Mouse (Mus musculus) heart, postnatal 0 days (tissue): ENCODE results near the gene Ppp2r5d. TPM values are rescaled to one million over a fixed set of nuclear protein-coding genes. Genes with fewer than 3 reads are reported as not detected.

Experiments
- ATAC-seq: fragments of 200-750 bp; cut with Nextera tagmentation; 2 replicates; pipeline ENCODE4 v1.8.0; 2017; ENCODE audit warnings: low read depth, moderate number of reproducible peaks, moderate library complexity; ENCODE audit not compliant: insufficient read depth
- DNase-seq: peaks from one replicate; pipeline ENCODE4 v3.0.0-alpha.2; 2016; ENCODE audit warnings: low spot score
- H3K27ac ChIP-seq: fragments of 300-500 bp; sonication (generic); 2 replicates; pipeline ENCODE4 v1.5.1; 2014; ENCODE audit warnings: low read depth, mild to moderate bottlenecking
- H3K27me3 ChIP-seq: fragments of 300-500 bp; sonication (generic); 2 replicates; pipeline ENCODE4 v1.6.1; 2014; ENCODE audit warnings: low read length, mixed read lengths; ENCODE audit not compliant: control insufficient read depth, insufficient read depth
- H3K36me3 ChIP-seq: fragments of 300-500 bp; sonication (generic); replicated peaks from 2 replicates; pipeline ENCODE4 v1.6.1; 2014; ENCODE audit warnings: low read length, mixed read lengths; ENCODE audit not compliant: control insufficient read depth, insufficient read depth
- H3K4me1 ChIP-seq: fragments of 300-500 bp; sonication (generic); 2 replicates; pipeline ENCODE4 v1.6.1; 2014; ENCODE audit warnings: antibody characterized with exemption; ENCODE audit not compliant: control insufficient read depth, insufficient read depth
- H3K4me2 ChIP-seq: fragments of 300-500 bp; sonication (generic); 2 replicates; pipeline ENCODE4 v1.6.1; 2014; ENCODE audit warnings: low read depth, mild to moderate bottlenecking, low read length, moderate library complexity
- H3K4me3 ChIP-seq: fragments of 300-500 bp; sonication (generic); 2 replicates; pipeline ENCODE4 v1.5.1; 2014; ENCODE audit warnings: low read depth, low read length
- H3K9ac ChIP-seq: fragments of 300-500 bp; sonication (generic); replicated peaks from 2 replicates; pipeline ENCODE4 v1.6.1; 2014; ENCODE audit warnings: low read depth, low read length, mixed read lengths
- H3K9me3 ChIP-seq: fragments of 300-500 bp; sonication (generic); replicated peaks from 2 replicates; pipeline ENCODE4 v1.6.1; 2016; ENCODE audit warnings: low read length; ENCODE audit not compliant: control insufficient read depth
- CTCF ChIP-seq: IDR thresholded peaks from 2 replicates; pipeline ENCODE4 v1.5.1; 2016; ENCODE audit warnings: antibody characterized with exemption, control low read depth, low read depth
- EP300 ChIP-seq: IDR thresholded peaks from 2 replicates; pipeline ENCODE4 v1.6.1; 2016; ENCODE audit warnings: antibody characterized with exemption, low read depth
- WGBS: fragments of 180-500 bp; shearing (Covaris S2); extraction: QIAGEN DNeasy Blood & Tissue Kit; methylation state at CpG from one replicate; pipeline ENCODE4 v1.1.7; 2014; 5-methylcytosine and 5-hydroxymethylcytosine counted together
- polyA plus RNA-seq: library from polyadenylated mRNA; unstranded; fragments of >200 nt; fragmentation: Nextera tagmentation; extraction: Ambion mirVana; gene quantifications from 2 replicates; pipeline ENCODE4 v1.2.1, GENCODE M21; 2015
- total RNA-seq: library from RNA; depleted of rRNA; stranded (reverse); fragments of >200 nt; gene quantifications from 2 replicates; pipeline ENCODE4 v1.2.3, GENCODE M21; 2014; ENCODE audit warnings: low replicate concordance; rRNA removed

The Ppp2r5d gene
- total and polyA plus RNA-seq, 2 experiments from 2014 or later: 25.2 to 46.3 TPM

- Histone ChIP-seq H3K27me3 (no peaks in the 10 kb centered on the region), H3K27ac (no peak overlapping the region), H3K4me2 (no peak overlapping the region), H3K4me3 (no peak overlapping the region), H3K36me3 (peaks cover 54% of the 10 kb centered on the region), H3K9me3 (no peaks in the 10 kb centered on the region), H3K9ac (no peak overlapping the region), H3K4me1 (peaks cover 5% of the 10 kb centered on the region; the same call in 1 of the 2 replicates)
- DNase-seq (no peak), ATAC-seq (no peak)
- no peak for TF ChIP-seq EP300
- TF ChIP-seq CTCF: no peak
- WGBS: 75% methylated on average over 9 of the region's 9 CpGs
These were observed 65.0 kb downstream of the Ppp2r5d start for GRCm38 (mm10) chr17:46639929-46640328.

- peak; percentile 49 for ATAC-seq
- H3K9ac ChIP-seq: no peak overlapping the region
These were observed 67.9 kb downstream of the Ppp2r5d start for GRCm38 (mm10) chr17:46636831-46637523.

More at GRCm38 (mm10) chr17:46636831-46637523, 67.9 kb downstream of the Ppp2r5d start:
- no peak overlapping the region for H3K4me3 ChIP-seq
- peaks cover 55% of the 10 kb centered on the region for H3K36me3 ChIP-seq
- H3K27ac ChIP-seq: no peak overlapping the region
- TF ChIP-seq CTCF: peak; percentile 75
- TF ChIP-seq EP300: no peak
- no peaks in the 10 kb centered on the region for H3K27me3 ChIP-seq
- no peaks in the 10 kb centered on the region for H3K4me1 ChIP-seq
- 22% methylated on average over 15 of the region's 15 CpGs for WGBS
- H3K4me2 ChIP-seq: peak overlapping the region; percentile 35; the same call in 1 of the 2 replicates
- H3K9me3 ChIP-seq: no peaks in the 10 kb centered on the region
- DNase-seq: peak; percentile 77

Other genes with a start within 250 kb of the Ppp2r5d start
- 0.31 and 0.80 TPM in 2 replicates for gene Ttbk1, start 217.4 kb downstream of the Ppp2r5d start, total RNA-seq
- gene Ttbk1, start 217.4 kb downstream of the Ppp2r5d start, polyA plus RNA-seq: 0.04 TPM in 2 replicates
- gene Dnph1, start 208.4 kb downstream of the Ppp2r5d start, total RNA-seq: 7.0 and 16.0 TPM in 2 replicates
- 9.1 and 10.0 TPM in 2 replicates for gene Dnph1, start 208.4 kb downstream of the Ppp2r5d start, polyA plus RNA-seq
- 12.7 and 20.3 TPM in 2 replicates for gene Cul9, start 158.7 kb downstream of the Ppp2r5d start, total RNA-seq
- gene Cul9, start 158.7 kb downstream of the Ppp2r5d start, polyA plus RNA-seq: 4.9 and 6.1 TPM in 2 replicates
- gene Srf, start 148.9 kb downstream of the Ppp2r5d start, total RNA-seq: 192 and 271 TPM in 2 replicates
- gene Srf, start 148.9 kb downstream of the Ppp2r5d start, polyA plus RNA-seq: 6.4 and 8.8 TPM in 2 replicates
- 57.9 and 70.4 TPM in 2 replicates for gene Ptk7, start 75.6 kb downstream of the Ppp2r5d start, total RNA-seq
- gene Ptk7, start 75.6 kb downstream of the Ppp2r5d start, polyA plus RNA-seq: 16.9 and 17.2 TPM in 2 replicates
- gene Klc4, start 59.1 kb downstream of the Ppp2r5d start, total RNA-seq: 26.2 and 29.0 TPM in 2 replicates
- gene Klc4, start 59.1 kb downstream of the Ppp2r5d start, polyA plus RNA-seq: 25.1 and 28.8 TPM in 2 replicates
- gene Mrpl2, start 58.9 kb downstream of the Ppp2r5d start, total RNA-seq: 96.7 and 116 TPM in 2 replicates
- 152 and 158 TPM in 2 replicates for gene Mrpl2, start 58.9 kb downstream of the Ppp2r5d start, polyA plus RNA-seq
- gene Cul7, start 54.8 kb downstream of the Ppp2r5d start, total RNA-seq: 92.7 and 95.5 TPM in 2 replicates
- 18.6 and 20.6 TPM in 2 replicates for gene Cul7, start 54.8 kb downstream of the Ppp2r5d start, polyA plus RNA-seq
- 15.5 and 18.8 TPM in 2 replicates for gene Rrp36, start 30.8 kb downstream of the Ppp2r5d start, total RNA-seq
- gene Rrp36, start 30.8 kb downstream of the Ppp2r5d start, polyA plus RNA-seq: 26.6 and 29.7 TPM in 2 replicates
- gene Mea1, start 26.3 kb downstream of the Ppp2r5d start, total RNA-seq: 40.2 and 44.0 TPM in 2 replicates
- 101 and 114 TPM in 2 replicates for gene Mea1, start 26.3 kb downstream of the Ppp2r5d start, polyA plus RNA-seq
- gene Klhdc3, start 24.2 kb downstream of the Ppp2r5d start, total RNA-seq: 117 and 133 TPM in 2 replicates
- gene Klhdc3, start 24.2 kb downstream of the Ppp2r5d start, polyA plus RNA-seq: 175 and 178 TPM in 2 replicates
- gene Pex6, start 6.4 kb upstream of the Ppp2r5d start, total RNA-seq: 22.2 and 22.7 TPM in 2 replicates
- 6.5 and 8.8 TPM in 2 replicates for gene Pex6, start 6.4 kb upstream of the Ppp2r5d start, polyA plus RNA-seq
- gene Gnmt, start 24.1 kb upstream of the Ppp2r5d start, total RNA-seq: 1.1 and 2.7 TPM in 2 replicates
- 2.4 and 2.8 TPM in 2 replicates for gene Gnmt, start 24.1 kb upstream of the Ppp2r5d start, polyA plus RNA-seq
- gene Cnpy3, start 47.1 kb upstream of the Ppp2r5d start, total RNA-seq: 37.9 and 44.5 TPM in 2 replicates
- 27.7 and 29.0 TPM in 2 replicates for gene Cnpy3, start 47.1 kb upstream of the Ppp2r5d start, polyA plus RNA-seq
- gene Ptcra, start 58.6 kb upstream of the Ppp2r5d start, total RNA-seq: 0.27 TPM in 1 of 2 replicates, not detected in the other
- gene Ptcra, start 58.6 kb upstream of the Ppp2r5d start, polyA plus RNA-seq: not detected in 2 replicates
- gene 2310039H08Rik, start 67.5 kb upstream of the Ppp2r5d start, total RNA-seq: 75.6 and 80.4 TPM in 2 replicates
- 74.9 and 76.4 TPM in 2 replicates for gene 2310039H08Rik, start 67.5 kb upstream of the Ppp2r5d start, polyA plus RNA-seq
- 34.6 and 44.3 TPM in 2 replicates for gene Rpl7l1, start 77.6 kb upstream of the Ppp2r5d start, total RNA-seq
- 72.9 and 77.7 TPM in 2 replicates for gene Rpl7l1, start 77.6 kb upstream of the Ppp2r5d start, polyA plus RNA-seq
- 3.6 and 17.2 TPM in 2 replicates for gene Bicral, start 153.4 kb upstream of the Ppp2r5d start, total RNA-seq
- 1.8 and 2.3 TPM in 2 replicates for gene Bicral, start 153.4 kb upstream of the Ppp2r5d start, polyA plus RNA-seq
- 37.8 and 44.8 TPM in 2 replicates for gene Tbcc, start 185.6 kb upstream of the Ppp2r5d start, total RNA-seq
- 43.6 and 43.7 TPM in 2 replicates for gene Tbcc, start 185.6 kb upstream of the Ppp2r5d start, polyA plus RNA-seq
- not detected in 2 replicates for gene Prph2, start 205.3 kb upstream of the Ppp2r5d start, total RNA-seq
- gene Prph2, start 205.3 kb upstream of the Ppp2r5d start, polyA plus RNA-seq: not detected in 2 replicates